Mouse (Mus musculus): ENCODE results near the gene Olfr740.

- no peak for TF ChIP-seq CTCF (IDR thresholded peaks at IDR 0.05; ENCODE audit: low read depth)
- TF ChIP-seq EP300 (IDR thresholded peaks at IDR 0.05; ENCODE audit: low read depth): no peak
Observed at GRCm38 (mm10) chr14:50478406-50478805, 33.1 kb downstream of the Olfr740 start.

All from heart, postnatal 0 days (tissue).